Mouse (Mus musculus) right cerebral cortex, postnatal 25 days (tissue): ENCODE data around the gene Sertad4.

Experiments
- DNase-seq: peaks from one replicate; pipeline ENCODE4 v3.0.0; 2022

Sertad4 gene

GRCm38 (mm10) chr1:192851126-192851525, 4.4 kb downstream of the Sertad4 start:
- no peak for DNase-seq

- no peak for DNase-seq
Measured at GRCm38 (mm10) chr1:192849616-192850015, 5.9 kb downstream of the Sertad4 start.

- DNase-seq, result no peak
Measured at GRCm38 (mm10) chr1:192847254-192847653, 8.3 kb downstream of the Sertad4 start.

GRCm38 (mm10) chr1:192841094-192841813, 14.3 kb downstream of the Sertad4 start:
- DNase-seq, result no peak

GRCm38 (mm10) chr1:192840655-192841054, 14.9 kb downstream of the Sertad4 start:
- DNase-seq, result no peak

- DNase-seq, result peak; percentile 39
Measured at GRCm38 (mm10) chr1:192835211-192835681, 20.3 kb downstream of the Sertad4 start.

GRCm38 (mm10) chr1:192834361-192835210, 21.0 kb downstream of the Sertad4 start:
- peak; percentile 72 for DNase-seq

- no peak for DNase-seq
Measured at GRCm38 (mm10) chr1:192833586-192833985, 22.0 kb downstream of the Sertad4 start.

GRCm38 (mm10) chr1:192833097-192833496, 22.5 kb downstream of the Sertad4 start:
- DNase-seq, result no peak

- DNase-seq, result no peak
Measured at GRCm38 (mm10) chr1:192832338-192832737, 23.2 kb downstream of the Sertad4 start.

GRCm38 (mm10) chr1:192830444-192830843, 25.1 kb downstream of the Sertad4 start:
- DNase-seq, result no peak

GRCm38 (mm10) chr1:192828928-192829327, 26.6 kb downstream of the Sertad4 start:
- DNase-seq, result peak; percentile 22

GRCm38 (mm10) chr1:192827955-192828354, 27.6 kb downstream of the Sertad4 start:
- no peak for DNase-seq

GRCm38 (mm10) chr1:192825746-192826145, 29.8 kb downstream of the Sertad4 start:
- DNase-seq, result no peak

- no peak for DNase-seq
Measured at GRCm38 (mm10) chr1:192822652-192823525, 32.7 kb downstream of the Sertad4 start.

GRCm38 (mm10) chr1:192822309-192822651, 33.3 kb downstream of the Sertad4 start:
- no peak for DNase-seq

- DNase-seq, result no peak
Measured at GRCm38 (mm10) chr1:192818334-192818733, 37.2 kb downstream of the Sertad4 start.

- DNase-seq, result no peak
Measured at GRCm38 (mm10) chr1:192815789-192816188, 39.8 kb downstream of the Sertad4 start.

- DNase-seq, result no peak
Measured at GRCm38 (mm10) chr1:192814700-192815099, 40.9 kb downstream of the Sertad4 start.

GRCm38 (mm10) chr1:192812758-192813157, 42.8 kb downstream of the Sertad4 start:
- DNase-seq, result no peak

- no peak for DNase-seq
Measured at GRCm38 (mm10) chr1:192812290-192812689, 43.3 kb downstream of the Sertad4 start.

- peak; percentile 32 for DNase-seq
Measured at GRCm38 (mm10) chr1:192806168-192807157, 49.1 kb downstream of the Sertad4 start.
